Mouse (Mus musculus) frontal cortex, adult 2 months (tissue): Measurements from ENCODE around the gene Mms22l. TPM values are rescaled to one million over a fixed set of nuclear protein-coding genes. Genes with fewer than 3 reads are reported as not detected.
"Not testable (repeated sequence)": the region's sequence is repeated elsewhere in the genome, so short reads cannot be mapped to it uniquely, and the experiment has no call there.

ENCODE experiments used
- DNase-seq, 2 experiments: peaks; one replicate each; pipeline ENCODE4 v3.0.0; 2022; ENCODE audit warnings: low spot score in 1 of 2; ENCODE audit errors: extremely low spot score in 1 of 2
- polyA plus RNA-seq: library from polyadenylated mRNA; depleted of rRNA; stranded (reverse); fragments of >200 nt; gene quantifications from 2 replicates; pipeline ENCODE4 v1.2.3, GENCODE M21; 2012

The Mms22l gene
- polyA plus RNA-seq, 1 experiment: 1.5 TPM

DNA sequence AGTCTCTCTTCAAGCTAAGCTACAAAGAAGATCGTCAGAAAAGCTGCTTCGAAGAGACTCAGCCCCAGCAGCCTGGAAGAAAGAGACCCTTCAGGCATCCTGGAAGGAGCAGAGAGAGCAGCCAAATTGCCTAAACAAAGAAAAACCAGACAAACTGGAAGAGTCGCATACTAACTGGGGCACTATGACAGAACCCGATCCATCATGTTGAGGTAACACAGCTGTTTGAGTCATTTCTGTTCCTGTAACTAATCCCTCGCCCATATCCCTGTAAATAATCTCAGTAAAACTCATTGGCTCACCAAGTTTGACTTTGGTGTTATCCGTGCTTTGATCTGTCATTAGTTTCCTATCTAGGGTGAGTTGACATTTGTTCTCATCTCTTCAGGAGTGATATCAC is 123.8 kb downstream of the Mms22l start:
- DNase-seq: no peak

DNA sequence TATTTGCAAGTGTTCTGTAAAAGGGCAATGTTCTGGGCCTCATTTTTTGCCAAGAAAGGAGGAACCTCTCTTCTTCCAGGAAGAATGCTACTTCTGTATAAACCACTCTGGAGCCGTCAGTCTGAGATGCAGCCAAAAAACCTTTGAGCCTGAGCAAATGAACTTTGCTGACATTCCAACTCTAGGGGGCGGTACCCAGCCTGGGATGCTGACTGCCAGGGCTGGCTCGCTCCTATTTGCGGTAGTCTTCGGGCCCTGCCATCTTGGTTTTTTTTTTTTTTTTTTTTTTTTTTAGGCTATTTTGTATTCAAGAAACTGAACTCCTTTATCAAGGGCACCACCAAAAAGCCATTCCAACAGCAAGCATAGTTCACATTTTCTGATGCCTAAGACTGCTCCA is 124.2 kb downstream of the Mms22l start:
- DNase-seq: peak in 1 of 2 experiments; percentile 14

DNA sequence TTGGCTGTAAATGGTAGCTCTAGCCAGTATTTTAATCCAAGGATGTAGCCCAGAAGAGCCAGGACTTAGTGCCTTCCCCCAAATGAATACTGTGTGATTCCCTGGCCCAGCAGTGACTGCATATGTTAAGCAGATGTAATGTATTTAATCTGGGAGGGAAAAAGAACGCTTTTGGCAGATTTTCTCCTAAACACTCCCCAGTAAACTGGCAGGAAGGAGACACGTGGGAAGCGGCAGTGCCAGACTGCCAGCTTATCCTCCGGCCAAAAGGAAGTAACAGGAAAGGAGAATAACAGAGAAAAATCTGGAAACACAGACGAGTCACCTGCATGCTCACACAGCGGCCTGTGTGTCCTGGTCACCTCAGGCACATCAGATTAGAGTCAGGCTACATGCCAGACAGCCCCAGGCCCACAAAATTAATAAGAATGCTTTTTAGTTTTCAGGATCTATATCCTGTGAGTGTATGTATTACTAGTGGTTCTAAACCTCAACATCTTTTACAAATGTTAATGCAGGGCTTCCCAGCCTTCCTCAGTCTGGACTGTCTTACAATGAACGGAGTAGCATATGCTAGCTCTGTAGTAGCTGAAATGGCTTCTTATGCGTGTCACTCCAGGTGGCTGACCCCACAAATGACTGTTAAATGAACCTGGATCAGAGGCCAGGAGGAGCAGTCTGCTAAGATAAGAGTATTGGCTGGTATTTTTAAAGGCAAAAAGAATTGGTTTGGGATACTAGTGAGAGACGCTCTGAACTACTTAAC is 125.4 kb downstream of the Mms22l start:
- DNase-seq: peak; percentile 30 to 74

GRCm38 (mm10) chr4:24625951-24626584 is 129.8 kb downstream of the Mms22l start:
- no peak for DNase-seq

DNA sequence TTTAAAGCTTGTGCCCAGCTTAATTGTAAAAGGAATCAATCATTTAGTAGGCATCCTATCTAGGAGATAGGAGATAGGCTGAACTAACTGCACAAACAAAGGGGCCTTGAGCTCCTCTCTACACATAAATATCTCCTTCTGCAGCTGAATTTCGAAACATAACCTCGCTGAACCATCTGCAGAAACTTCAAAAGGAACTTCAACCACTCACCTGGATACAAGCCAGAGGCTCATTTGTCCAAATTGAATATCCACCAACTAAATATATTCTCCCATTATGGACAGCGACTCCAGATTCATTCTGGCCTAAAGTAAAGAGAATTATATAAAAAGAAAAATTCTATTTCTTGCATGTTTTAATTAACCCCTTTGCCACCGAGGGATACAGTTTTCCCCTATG is 130.4 kb downstream of the Mms22l start:
- DNase-seq: no peak

- DNase-seq: no peak
Observed at GRCm38 (mm10) chr4:24627871-24628270, 131.6 kb downstream of the Mms22l start.

- no peak for DNase-seq
Observed at GRCm38 (mm10) chr4:24630430-24630829, 134.2 kb downstream of the Mms22l start.

- DNase-seq: peak in 1 of 2 experiments; percentile 11
Observed at GRCm38 (mm10) chr4:24631177-24631911, 135.1 kb downstream of the Mms22l start.

DNA sequence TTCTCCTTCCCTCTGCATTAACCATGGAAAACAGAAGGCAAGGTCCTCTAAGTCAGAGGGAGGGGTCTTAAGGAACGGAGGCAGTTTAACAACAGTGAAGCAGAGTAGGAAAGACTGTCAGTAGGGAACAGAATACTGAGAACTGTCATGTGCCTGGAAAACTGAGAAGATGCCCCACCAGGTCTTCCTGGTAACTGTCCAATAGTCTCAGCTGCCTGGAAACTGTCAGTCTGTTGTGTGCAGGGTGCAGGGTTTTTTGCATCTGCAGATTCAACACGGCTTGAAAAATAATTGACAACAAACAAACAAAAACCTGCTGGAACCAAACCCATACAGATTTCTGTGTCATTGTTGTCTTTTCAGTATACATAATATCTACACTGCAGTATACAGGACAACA is 146.1 kb downstream of the Mms22l start:
- no peak for DNase-seq

GRCm38 (mm10) chr4:24644735-24645134 is 148.5 kb downstream of the Mms22l start:
- not testable (repeated sequence) for DNase-seq
